Mouse (Mus musculus): ENCODE measurements around the gene Pcsk5.

- TF ChIP-seq CTCF (IDR thresholded peaks at IDR 0.05; ENCODE audit: extremely low read depth, insufficient read depth, low read length) (no peak), POLR2A (IDR thresholded peaks at IDR 0.05; ENCODE audit: extremely low read depth, insufficient read depth, low read length) (no peak)
Observed at GRCm38 (mm10) chr19:17793457-17793856, 44.0 kb downstream of the Pcsk5 start.

Measured in cortical plate, adult 2 months (tissue).